Mouse (Mus musculus) frontal cortex, adult (tissue): ENCODE results near the gene Gmfg.

Experiments used
- ATAC-seq: cut with Nextera tagmentation; 2 replicates; pipeline ENCODE4 v1.9.2; 2017; ENCODE audit warnings: mild to moderate bottlenecking, moderate library complexity, mixed read lengths; ENCODE audit not compliant: low TSS enrichment

Gene Gmfg

GRCm38 (mm10) chr7:28482854-28483253 lies 45.6 kb downstream of the Gmfg start:
- peak; percentile 59; the same call in 1 of the 2 replicates for ATAC-seq

GRCm38 (mm10) chr7:28484192-28484591 lies 46.9 kb downstream of the Gmfg start:
- ATAC-seq: no peak

- peak; percentile 89 for ATAC-seq
These were observed 50.8 kb downstream of the Gmfg start for GRCm38 (mm10) chr7:28488030-28488491.

DNA sequence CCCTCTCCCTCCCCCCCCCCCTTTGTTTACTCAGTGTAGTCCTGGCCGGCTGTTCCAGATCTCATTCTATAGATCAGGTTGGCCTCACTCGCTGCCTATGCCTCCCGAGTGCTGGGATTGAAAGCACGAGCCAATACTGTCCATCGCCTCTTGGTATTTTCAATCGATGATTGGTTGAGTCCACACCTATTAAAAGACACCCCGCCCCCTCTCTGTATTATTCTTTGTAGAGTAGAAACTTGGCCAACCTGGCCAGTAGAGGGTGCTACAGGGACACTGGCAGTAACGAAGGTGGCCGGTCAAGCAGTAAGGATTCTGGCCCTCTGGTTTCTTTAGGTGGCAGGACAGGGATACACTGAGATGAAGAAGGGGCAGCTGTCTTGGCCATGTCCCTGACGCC lies 53.2 kb downstream of the Gmfg start:
- no peak for ATAC-seq

- ATAC-seq: no peak
These were observed 53.7 kb downstream of the Gmfg start for GRCm38 (mm10) chr7:28490903-28491302.

DNA sequence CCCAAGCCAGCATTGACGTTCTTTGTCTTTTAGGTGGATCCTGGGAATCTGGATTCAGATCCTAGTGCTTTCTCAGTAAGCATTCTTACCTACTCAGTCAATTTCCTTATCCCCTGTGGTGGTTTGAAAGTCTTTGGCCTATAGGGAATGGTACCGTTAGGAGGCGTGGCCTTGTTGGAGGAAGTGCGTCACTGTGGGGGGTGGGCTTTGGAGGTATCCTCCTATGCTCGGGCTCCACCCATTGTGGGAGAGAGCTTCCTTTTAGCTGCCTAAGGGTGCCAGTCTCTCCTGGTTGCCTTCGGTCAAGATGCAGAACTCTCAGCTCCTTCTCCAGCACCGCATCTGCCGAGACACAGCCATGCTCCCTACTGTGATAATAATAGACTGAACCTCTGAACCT lies 55.1 kb downstream of the Gmfg start:
- ATAC-seq: no peak

DNA sequence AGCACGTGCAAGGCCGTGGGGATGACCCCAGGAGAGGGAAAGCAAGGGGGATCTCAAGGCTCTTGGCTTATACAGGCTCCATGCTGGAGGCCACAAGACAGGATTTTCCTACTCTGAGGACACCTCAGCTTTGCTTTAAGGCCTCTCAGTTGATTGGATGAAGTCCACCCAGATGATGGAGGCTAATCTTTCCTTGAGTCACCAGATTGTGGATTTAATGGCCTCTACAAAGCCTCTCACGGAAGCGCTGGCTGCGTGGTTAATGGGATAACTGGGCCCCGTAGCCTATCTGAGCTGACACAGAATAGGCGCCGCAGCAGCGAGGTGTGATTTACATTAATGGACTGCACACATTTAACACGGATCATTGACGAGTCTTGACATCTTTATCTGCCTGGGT lies 58.2 kb downstream of the Gmfg start:
- no peak for ATAC-seq
